Mouse (Mus musculus): ENCODE results near the gene Faap20. TPM values are rescaled to one million over a fixed set of nuclear protein-coding genes. Genes with fewer than 3 reads are reported as not detected.

The Faap20 gene
- polyA plus RNA-seq, 1 experiment from 2014 or later: 70.4 TPM

- H3K4me3 ChIP-seq (ENCODE audit: low read length): no peak overlapping the region
- H3K9me3 ChIP-seq (ENCODE audit: control insufficient read depth, low read length): no peaks in the 10 kb centered on the region
- 51% methylated on average over 9 of the region's 9 CpGs for WGBS
- 0 out of 2 replicates have a peak overlapping the region, but pooled peaks have one; percentile 24 for H3K9ac ChIP-seq (ENCODE audit: low read depth, low read length)
- peaks cover 71% of the 10 kb centered on the region for H3K4me1 ChIP-seq (ENCODE audit: control insufficient read depth, insufficient read depth, low read length)
- no peak overlapping the region for H3K4me2 ChIP-seq (ENCODE audit: low read depth, low read length)
- H3K36me3 ChIP-seq (ENCODE audit: control insufficient read depth, insufficient read depth, low read length): 0 out of 2 replicates have a peak, but pooled peaks cover 8% of the 10 kb centered on the region
- peak; percentile 2; the same call in 1 of the 2 replicates for ATAC-seq
- no peaks in the 10 kb centered on the region for H3K27me3 ChIP-seq (replicated peaks; ENCODE audit: control insufficient read depth, insufficient read depth, low read length)
- 0 out of 2 replicates have a peak overlapping the region, but pooled peaks have one; percentile 28 for H3K27ac ChIP-seq (ENCODE audit: low read length)
Observed at GRCm38 (mm10) chr4:155213052-155213751, 36.4 kb upstream of the Faap20 start.

GRCm38 (mm10) chr4:155213752-155214054, 35.9 kb upstream of the Faap20 start:
- Histone ChIP-seq H3K27me3 (replicated peaks; ENCODE audit: control insufficient read depth, insufficient read depth, low read length) (no peaks in the 10 kb centered on the region), H3K4me3 (ENCODE audit: low read length) (no peak overlapping the region), H3K9ac (ENCODE audit: low read depth, low read length) (0 out of 2 replicates have a peak overlapping the region, but pooled peaks have one; percentile 24), H3K27ac (ENCODE audit: low read length) (0 out of 2 replicates have a peak overlapping the region, but pooled peaks have one; percentile 28), H3K4me2 (ENCODE audit: low read depth, low read length) (0 out of 2 replicates have a peak overlapping the region, but pooled peaks have one; percentile 7), H3K4me1 (ENCODE audit: control insufficient read depth, insufficient read depth, low read length) (peaks cover 71% of the 10 kb centered on the region), H3K36me3 (ENCODE audit: control insufficient read depth, insufficient read depth, low read length) (0 out of 2 replicates have a peak, but pooled peaks cover 8% of the 10 kb centered on the region), H3K9me3 (ENCODE audit: control insufficient read depth, low read length) (no peaks in the 10 kb centered on the region)
- peak; percentile 33; the same call in 1 of the 2 replicates for ATAC-seq
- WGBS: 61% methylated on average over 6 of the region's 6 CpGs

- Histone ChIP-seq H3K4me3 (ENCODE audit: low read length) (no peak overlapping the region), H3K27ac (ENCODE audit: low read length) (no peak overlapping the region), H3K9ac (ENCODE audit: low read depth, low read length) (0 out of 2 replicates have a peak overlapping the region, but pooled peaks have one; percentile 24), H3K4me2 (ENCODE audit: low read depth, low read length) (0 out of 2 replicates have a peak overlapping the region, but pooled peaks have one; percentile 7), H3K36me3 (ENCODE audit: control insufficient read depth, insufficient read depth, low read length) (0 out of 2 replicates have a peak, but pooled peaks cover 8% of the 10 kb centered on the region), H3K4me1 (ENCODE audit: control insufficient read depth, insufficient read depth, low read length) (peaks cover 71% of the 10 kb centered on the region), H3K27me3 (replicated peaks; ENCODE audit: control insufficient read depth, insufficient read depth, low read length) (no peaks in the 10 kb centered on the region), H3K9me3 (ENCODE audit: control insufficient read depth, low read length) (no peaks in the 10 kb centered on the region)
- 69% methylated on average over 6 of the region's 6 CpGs for WGBS
- ATAC-seq: no peak
Observed at GRCm38 (mm10) chr4:155214188-155214587, 35.4 kb upstream of the Faap20 start.

- H3K4me1 ChIP-seq (ENCODE audit: control insufficient read depth, insufficient read depth, low read length): peaks cover 72% of the 10 kb centered on the region
- H3K27me3 ChIP-seq (replicated peaks; ENCODE audit: control insufficient read depth, insufficient read depth, low read length): no peaks in the 10 kb centered on the region
- ATAC-seq: no peak
- H3K4me2 ChIP-seq (ENCODE audit: low read depth, low read length): no peak overlapping the region
- no peak overlapping the region for H3K4me3 ChIP-seq (ENCODE audit: low read length)
- no peak overlapping the region for H3K9ac ChIP-seq (ENCODE audit: low read depth, low read length)
- 78% methylated on average over 10 of the region's 10 CpGs for WGBS
- 0 out of 2 replicates have a peak, but pooled peaks cover 8% of the 10 kb centered on the region for H3K36me3 ChIP-seq (ENCODE audit: control insufficient read depth, insufficient read depth, low read length)
- no peak overlapping the region for H3K27ac ChIP-seq (ENCODE audit: low read length)
- H3K9me3 ChIP-seq (ENCODE audit: control insufficient read depth, low read length): no peaks in the 10 kb centered on the region
Observed at GRCm38 (mm10) chr4:155214793-155215192, 34.8 kb upstream of the Faap20 start.

- WGBS: 60% methylated on average over 9 of the region's 9 CpGs
- no peak overlapping the region for H3K4me3 ChIP-seq (ENCODE audit: low read length)
- peaks cover 75% of the 10 kb centered on the region for H3K4me1 ChIP-seq (ENCODE audit: control insufficient read depth, insufficient read depth, low read length)
- H3K9ac ChIP-seq (ENCODE audit: low read depth, low read length): no peak overlapping the region
- 0 out of 2 replicates have a peak, but pooled peaks cover 8% of the 10 kb centered on the region for H3K36me3 ChIP-seq (ENCODE audit: control insufficient read depth, insufficient read depth, low read length)
- 0 out of 2 replicates have a peak overlapping the region, but pooled peaks have one; percentile 16 for H3K4me2 ChIP-seq (ENCODE audit: low read depth, low read length)
- ATAC-seq: no peak
- no peak overlapping the region for H3K27ac ChIP-seq (ENCODE audit: low read length)
- H3K9me3 ChIP-seq (ENCODE audit: control insufficient read depth, low read length): no peaks in the 10 kb centered on the region
- H3K27me3 ChIP-seq (replicated peaks; ENCODE audit: control insufficient read depth, insufficient read depth, low read length): no peaks in the 10 kb centered on the region
Observed at GRCm38 (mm10) chr4:155215203-155215602, 34.4 kb upstream of the Faap20 start.

GRCm38 (mm10) chr4:155215773-155216630, 33.6 kb upstream of the Faap20 start:
- 59% methylated on average over 12 of the region's 12 CpGs for WGBS
- no peaks in the 10 kb centered on the region for H3K27me3 ChIP-seq (replicated peaks; ENCODE audit: control insufficient read depth, insufficient read depth, low read length)
- peak overlapping the region; percentile 16; the same call in 1 of the 2 replicates for H3K4me2 ChIP-seq (ENCODE audit: low read depth, low read length)
- H3K27ac ChIP-seq (ENCODE audit: low read length): peak overlapping the region; percentile 18; the same call in 1 of the 2 replicates
- 0 out of 2 replicates have a peak, but pooled peaks cover under 1% of the 10 kb centered on the region for H3K36me3 ChIP-seq (ENCODE audit: control insufficient read depth, insufficient read depth, low read length)
- no peak for ATAC-seq
- H3K4me3 ChIP-seq (ENCODE audit: low read length): no peak overlapping the region
- peak overlapping the region; percentile 14; the same call in 1 of the 2 replicates for H3K9ac ChIP-seq (ENCODE audit: low read depth, low read length)
- H3K9me3 ChIP-seq (ENCODE audit: control insufficient read depth, low read length): no peaks in the 10 kb centered on the region
- peaks cover 77% of the 10 kb centered on the region for H3K4me1 ChIP-seq (ENCODE audit: control insufficient read depth, insufficient read depth, low read length)

GRCm38 (mm10) chr4:155217241-155218103, 32.1 kb upstream of the Faap20 start:
- Histone ChIP-seq H3K9ac (ENCODE audit: low read depth, low read length) (0 out of 2 replicates have a peak overlapping the region, but pooled peaks have one; percentile 35), H3K4me2 (ENCODE audit: low read depth, low read length) (peak overlapping the region; percentile 99; the same call in 1 of the 2 replicates), H3K27me3 (replicated peaks; ENCODE audit: control insufficient read depth, insufficient read depth, low read length) (no peaks in the 10 kb centered on the region), H3K27ac (ENCODE audit: low read length) (peak overlapping the region; percentile 33; the same call in 1 of the 2 replicates), H3K9me3 (ENCODE audit: control insufficient read depth, low read length) (no peaks in the 10 kb centered on the region), H3K4me3 (ENCODE audit: low read length) (peak overlapping the region; percentile 9; the same call in 1 of the 2 replicates), H3K4me1 (ENCODE audit: control insufficient read depth, insufficient read depth, low read length) (peaks cover 77% of the 10 kb centered on the region), H3K36me3 (ENCODE audit: control insufficient read depth, insufficient read depth, low read length) (no peaks in the 10 kb centered on the region)
- ATAC-seq: no peak
- WGBS: 44% methylated on average over 12 of the region's 12 CpGs

GRCm38 (mm10) chr4:155218104-155218732, 31.4 kb upstream of the Faap20 start:
- peak overlapping the region; percentile 84 for H3K4me3 ChIP-seq (ENCODE audit: low read length)
- H3K27me3 ChIP-seq (replicated peaks; ENCODE audit: control insufficient read depth, insufficient read depth, low read length): no peaks in the 10 kb centered on the region
- peak overlapping the region; percentile 33; the same call in 1 of the 2 replicates for H3K27ac ChIP-seq (ENCODE audit: low read length)
- H3K4me1 ChIP-seq (ENCODE audit: control insufficient read depth, insufficient read depth, low read length): peaks cover 71% of the 10 kb centered on the region
- 0 out of 2 replicates have a peak overlapping the region, but pooled peaks have one; percentile 35 for H3K9ac ChIP-seq (ENCODE audit: low read depth, low read length)
- H3K9me3 ChIP-seq (ENCODE audit: control insufficient read depth, low read length): no peaks in the 10 kb centered on the region
- peak overlapping the region; percentile 99 for H3K4me2 ChIP-seq (ENCODE audit: low read depth, low read length)
- no peaks in the 10 kb centered on the region for H3K36me3 ChIP-seq (ENCODE audit: control insufficient read depth, insufficient read depth, low read length)
- ATAC-seq: no peak
- 73% methylated on average over 9 of the region's 9 CpGs for WGBS
